Mouse (Mus musculus) intestine, postnatal 0 days (tissue): ENCODE data around the gene Mlana. TPM values are rescaled to one million over a fixed set of nuclear protein-coding genes. Genes with fewer than 3 reads are reported as not detected.
A peak's percentile ranks its signal among the peaks of the same experiment; 100 is the strongest.

Experiments
- ATAC-seq: fragments of 200-750 bp; cut with Nextera tagmentation; 2 replicates; pipeline ENCODE4 v1.8.0; 2017; ENCODE audit warnings: mild to moderate bottlenecking, moderate TSS enrichment, moderate library complexity
- H3K27ac ChIP-seq: fragments of 300-500 bp; sonication (generic); 2 replicates; pipeline ENCODE4 v1.5.1; 2014; ENCODE audit warnings: mild to moderate bottlenecking, low read depth, low read length, moderate library complexity
- H3K27me3 ChIP-seq: fragments of 300-500 bp; sonication (generic); replicated peaks from 2 replicates; pipeline ENCODE4 v1.6.1; 2014; ENCODE audit warnings: low read length, mixed read lengths; ENCODE audit not compliant: control insufficient read depth, insufficient read depth
- H3K36me3 ChIP-seq: fragments of 300-500 bp; sonication (generic); 2 replicates; pipeline ENCODE4 v1.6.1; 2014; ENCODE audit warnings: mild to moderate bottlenecking, moderate library complexity; ENCODE audit not compliant: control insufficient read depth, insufficient read depth
- H3K4me1 ChIP-seq: fragments of 300-500 bp; sonication (generic); replicated peaks from 2 replicates; pipeline ENCODE4 v1.6.1; 2014; ENCODE audit warnings: antibody characterized with exemption, low read length, mixed read lengths; ENCODE audit not compliant: control insufficient read depth, insufficient read depth
- H3K4me2 ChIP-seq: fragments of 300-500 bp; sonication (generic); replicated peaks from 2 replicates; pipeline ENCODE4 v1.6.1; 2014; ENCODE audit warnings: low read depth, mild to moderate bottlenecking, moderate library complexity
- H3K4me3 ChIP-seq: fragments of 300-500 bp; sonication (generic); 2 replicates; pipeline ENCODE4 v1.5.1; 2014; ENCODE audit warnings: low read depth, low read length
- H3K9ac ChIP-seq: fragments of 300-500 bp; sonication (generic); 2 replicates; pipeline ENCODE4 v1.6.1; 2014; ENCODE audit warnings: mild to moderate bottlenecking, low read depth, low read length
- H3K9me3 ChIP-seq: fragments of 300-500 bp; sonication (generic); 2 replicates; pipeline ENCODE4 v1.6.1; 2016; ENCODE audit warnings: mixed run types; ENCODE audit not compliant: control insufficient read depth
- CTCF ChIP-seq: sonication (generic); IDR thresholded peaks from 2 replicates; pipeline ENCODE4 v1.5.1; 2016; ENCODE audit warnings: low read depth, mild to moderate bottlenecking, control low read depth, antibody characterized with exemption, moderate library complexity
- WGBS: fragments of 180-500 bp; shearing (Covaris S2); extraction: QIAGEN DNeasy Blood & Tissue Kit; methylation state at CpG from one replicate; pipeline ENCODE4 v1.1.7; 2014; 5-methylcytosine and 5-hydroxymethylcytosine counted together
- polyA plus RNA-seq: library from polyadenylated mRNA; unstranded; fragments of >200 nt; fragmentation: Nextera tagmentation; extraction: Ambion mirVana; gene quantifications from 2 replicates; pipeline ENCODE4 v1.2.1, GENCODE M21; 2015

Gene Mlana
- polyA plus RNA-seq, 1 experiment from 2014 or later: 2.7 TPM

- Histone ChIP-seq H3K4me3 (no peak overlapping the region), H3K27ac (no peak overlapping the region), H3K27me3 (no peaks in the 10 kb centered on the region), H3K4me1 (no peaks in the 10 kb centered on the region), H3K9ac (no peak overlapping the region), H3K4me2 (no peak overlapping the region), H3K36me3 (no peaks in the 10 kb centered on the region), H3K9me3 (no peaks in the 10 kb centered on the region)
- no peak for TF ChIP-seq CTCF
- no peak for ATAC-seq
- WGBS: 72% methylated on average over 6 of the region's 6 CpGs
These were observed 35.5 kb upstream of the Mlana start for GRCm38 (mm10) chr19:29661974-29662580.

- no peak overlapping the region for H3K27ac ChIP-seq
- WGBS: 68% methylated on average over 8 of the region's 8 CpGs
- H3K9me3 ChIP-seq: no peaks in the 10 kb centered on the region
- H3K9ac ChIP-seq: no peak overlapping the region
- no peaks in the 10 kb centered on the region for H3K4me1 ChIP-seq
- no peak overlapping the region for H3K4me3 ChIP-seq
- TF ChIP-seq CTCF: no peak
- no peak for ATAC-seq
- no peak overlapping the region for H3K4me2 ChIP-seq
- H3K36me3 ChIP-seq: no peaks in the 10 kb centered on the region
- no peaks in the 10 kb centered on the region for H3K27me3 ChIP-seq
These were observed 33.8 kb upstream of the Mlana start for GRCm38 (mm10) chr19:29663780-29664179.

- H3K27ac ChIP-seq: no peak overlapping the region
- no peaks in the 10 kb centered on the region for H3K36me3 ChIP-seq
- WGBS: 75% methylated on average over 5 of the region's 5 CpGs
- no peak overlapping the region for H3K9ac ChIP-seq
- H3K9me3 ChIP-seq: no peaks in the 10 kb centered on the region
- no peak overlapping the region for H3K4me3 ChIP-seq
- TF ChIP-seq CTCF: no peak
- H3K4me1 ChIP-seq: no peaks in the 10 kb centered on the region
- no peaks in the 10 kb centered on the region for H3K27me3 ChIP-seq
- no peak overlapping the region for H3K4me2 ChIP-seq
- no peak for ATAC-seq
These were observed 32.7 kb upstream of the Mlana start for GRCm38 (mm10) chr19:29664934-29665333.

- H3K36me3 ChIP-seq: no peaks in the 10 kb centered on the region
- H3K4me3 ChIP-seq: no peak overlapping the region
- 58% methylated on average over 4 of the region's 4 CpGs for WGBS
- H3K27ac ChIP-seq: no peak overlapping the region
- no peak overlapping the region for H3K4me2 ChIP-seq
- H3K9me3 ChIP-seq: no peaks in the 10 kb centered on the region
- H3K27me3 ChIP-seq: no peaks in the 10 kb centered on the region
- TF ChIP-seq CTCF: no peak
- H3K4me1 ChIP-seq: no peaks in the 10 kb centered on the region
- no peak for ATAC-seq
- no peak overlapping the region for H3K9ac ChIP-seq
These were observed 31.5 kb upstream of the Mlana start for GRCm38 (mm10) chr19:29666164-29666563.

DNA sequence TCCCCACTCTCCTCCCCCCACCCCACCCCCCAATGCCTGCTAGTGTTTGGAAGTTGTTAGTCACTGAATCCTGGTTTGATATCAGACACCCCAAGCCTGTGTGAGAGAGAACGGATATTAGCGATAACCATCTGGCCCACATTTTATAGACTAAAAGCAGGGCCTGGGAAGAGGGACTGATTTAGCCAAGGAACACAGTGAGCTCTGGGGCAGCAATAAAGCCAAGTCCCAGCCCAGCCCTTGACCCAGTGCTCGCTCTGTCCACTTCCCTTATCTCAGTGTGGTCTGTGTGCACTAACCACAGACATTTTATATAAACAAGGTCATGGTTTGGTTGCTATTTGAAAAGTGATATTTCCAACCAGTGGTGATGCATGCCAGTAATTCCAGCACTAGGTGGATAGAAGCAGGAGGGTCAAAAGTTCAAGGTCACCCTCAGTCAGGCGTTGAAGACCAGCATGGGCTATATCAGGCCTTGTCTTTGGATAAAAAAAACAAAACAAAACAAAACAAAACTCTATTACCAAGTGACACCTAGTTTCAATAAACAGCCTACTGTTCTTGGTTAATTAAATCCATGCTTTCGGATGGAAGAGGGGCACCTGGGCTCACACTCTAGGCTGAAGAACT lies 30.5 kb upstream of the Mlana start:
- H3K9me3 ChIP-seq: no peaks in the 10 kb centered on the region
- no peaks in the 10 kb centered on the region for H3K27me3 ChIP-seq
- H3K36me3 ChIP-seq: no peaks in the 10 kb centered on the region
- no peak for TF ChIP-seq CTCF
- no peaks in the 10 kb centered on the region for H3K4me1 ChIP-seq
- no peak overlapping the region for H3K4me3 ChIP-seq
- 0 out of 2 replicates have a peak, but pooled peaks have one; percentile 10 for ATAC-seq
- H3K27ac ChIP-seq: no peak overlapping the region
- H3K4me2 ChIP-seq: no peak overlapping the region
- WGBS: 50% methylated on average over 5 of the region's 5 CpGs
- no peak overlapping the region for H3K9ac ChIP-seq

DNA sequence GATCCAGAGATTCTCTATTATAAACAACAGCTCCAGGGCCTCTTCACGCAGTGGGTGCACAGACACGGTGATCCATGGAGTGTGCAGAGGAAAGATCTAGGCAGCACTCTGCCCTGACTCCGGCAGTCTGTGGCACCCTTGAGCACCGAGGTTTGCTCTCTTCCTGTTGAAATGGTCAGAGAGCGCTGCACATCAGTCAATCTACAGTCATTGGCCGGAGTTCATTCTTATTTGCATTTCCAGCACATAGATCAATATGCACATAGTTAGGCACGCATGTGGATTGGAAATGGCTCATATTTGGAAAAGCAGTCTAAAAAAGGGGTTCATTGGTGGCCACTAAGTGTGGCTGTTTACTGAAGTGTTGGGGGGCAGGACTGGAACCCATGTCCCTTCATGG lies 29.5 kb upstream of the Mlana start:
- no peaks in the 10 kb centered on the region for H3K4me1 ChIP-seq
- no peak overlapping the region for H3K9ac ChIP-seq
- no peak for ATAC-seq
- 78% methylated on average over 7 of the region's 7 CpGs for WGBS
- H3K27me3 ChIP-seq: no peaks in the 10 kb centered on the region
- no peak overlapping the region for H3K27ac ChIP-seq
- TF ChIP-seq CTCF: no peak
- no peaks in the 10 kb centered on the region for H3K36me3 ChIP-seq
- no peak overlapping the region for H3K4me2 ChIP-seq
- no peaks in the 10 kb centered on the region for H3K9me3 ChIP-seq
- H3K4me3 ChIP-seq: no peak overlapping the region

DNA sequence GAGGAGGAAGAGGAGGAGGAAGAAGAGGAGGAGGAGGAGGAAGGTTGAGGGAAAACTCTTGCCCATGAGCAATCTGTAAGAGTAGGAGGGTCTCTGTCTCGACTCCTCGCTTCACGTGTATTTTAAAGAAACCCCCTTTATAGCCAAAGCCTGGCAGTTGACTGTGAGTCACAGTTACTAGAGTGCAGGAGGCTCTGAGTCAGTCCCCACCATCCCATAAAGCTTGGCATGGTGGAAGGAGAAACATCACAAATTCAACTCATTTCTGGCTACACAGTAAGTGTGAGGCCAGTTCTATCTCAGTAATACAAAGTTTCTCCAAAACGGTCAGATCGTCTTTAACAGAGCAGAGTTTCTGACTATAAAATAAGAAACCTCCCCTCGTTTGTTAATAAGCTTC lies 27.4 kb upstream of the Mlana start:
- H3K4me2 ChIP-seq: no peak overlapping the region
- H3K27ac ChIP-seq: no peak overlapping the region
- H3K9ac ChIP-seq: no peak overlapping the region
- H3K27me3 ChIP-seq: no peaks in the 10 kb centered on the region
- H3K4me3 ChIP-seq: no peak overlapping the region
- no peak for TF ChIP-seq CTCF
- ATAC-seq: no peak
- H3K9me3 ChIP-seq: no peaks in the 10 kb centered on the region
- WGBS: 90% methylated on average over 6 of the region's 6 CpGs
- no peaks in the 10 kb centered on the region for H3K36me3 ChIP-seq
- no peaks in the 10 kb centered on the region for H3K4me1 ChIP-seq
